Mouse (Mus musculus): ENCODE data around the gene Tpi1. TPM values are rescaled to one million over a fixed set of nuclear protein-coding genes. Genes with fewer than 3 reads are reported as not detected.
A peak's percentile ranks its signal among the peaks of the same experiment; 100 is the strongest.

Gene Tpi1
- polyA plus RNA-seq, 1 experiment from 2014 or later, result 537 TPM

- no peak overlapping the region for H3K27ac ChIP-seq (ENCODE audit: low read depth, low read length)
- 70% methylated on average over 12 of the region's 12 CpGs for WGBS
- no peak for ATAC-seq
- H3K9ac ChIP-seq (ENCODE audit: low read depth, low read length), result no peak overlapping the region
- no peaks in the 10 kb centered on the region for H3K9me3 ChIP-seq (ENCODE audit: control insufficient read depth)
- no peak for TF ChIP-seq CTCF (IDR thresholded peaks at IDR 0.05; ENCODE audit: low read depth)
- H3K4me2 ChIP-seq (replicated peaks; ENCODE audit: low read depth), result no peak overlapping the region
- no peaks in the 10 kb centered on the region for H3K36me3 ChIP-seq (ENCODE audit: control insufficient read depth, insufficient read depth)
- H3K27me3 ChIP-seq (replicated peaks; ENCODE audit: control insufficient read depth, insufficient read depth, low read length), result peaks cover 41% of the 10 kb centered on the region
- no peak overlapping the region for H3K4me3 ChIP-seq (ENCODE audit: low read depth, low read length)
- H3K4me1 ChIP-seq (replicated peaks; ENCODE audit: control insufficient read depth, insufficient read depth, low read length), result no peaks in the 10 kb centered on the region
These were observed 40.6 kb upstream of the Tpi1 start for GRCm38 (mm10) chr6:124854647-124855046.

- no peak overlapping the region for H3K9ac ChIP-seq (ENCODE audit: low read depth, low read length)
- no peak overlapping the region for H3K27ac ChIP-seq (ENCODE audit: low read depth, low read length)
- no peaks in the 10 kb centered on the region for H3K4me1 ChIP-seq (replicated peaks; ENCODE audit: control insufficient read depth, insufficient read depth, low read length)
- no peak for ATAC-seq
- H3K9me3 ChIP-seq (ENCODE audit: control insufficient read depth), result no peaks in the 10 kb centered on the region
- 60% methylated on average over 8 of the region's 8 CpGs for WGBS
- H3K4me3 ChIP-seq (ENCODE audit: low read depth, low read length), result no peak overlapping the region
- H3K36me3 ChIP-seq (ENCODE audit: control insufficient read depth, insufficient read depth), result no peaks in the 10 kb centered on the region; the same call in 1 of the 2 replicates
- no peak for TF ChIP-seq CTCF (IDR thresholded peaks at IDR 0.05; ENCODE audit: low read depth)
- H3K4me2 ChIP-seq (replicated peaks; ENCODE audit: low read depth), result no peak overlapping the region
- peaks cover 3% of the 10 kb centered on the region; the same call in 1 of the 2 replicates for H3K27me3 ChIP-seq (replicated peaks; ENCODE audit: control insufficient read depth, insufficient read depth, low read length)
These were observed 36.4 kb upstream of the Tpi1 start for GRCm38 (mm10) chr6:124850535-124850934.

GRCm38 (mm10) chr6:124847305-124847704 is 33.2 kb upstream of the Tpi1 start:
- H3K27me3 ChIP-seq (replicated peaks; ENCODE audit: control insufficient read depth, insufficient read depth, low read length), result no peaks in the 10 kb centered on the region
- H3K9me3 ChIP-seq (ENCODE audit: control insufficient read depth), result no peaks in the 10 kb centered on the region
- 11% methylated on average over 9 of the region's 9 CpGs for WGBS
- H3K9ac ChIP-seq (ENCODE audit: low read depth, low read length), result no peak overlapping the region
- H3K27ac ChIP-seq (ENCODE audit: low read depth, low read length), result no peak overlapping the region
- no peaks in the 10 kb centered on the region; the same call in 1 of the 2 replicates for H3K36me3 ChIP-seq (ENCODE audit: control insufficient read depth, insufficient read depth)
- H3K4me3 ChIP-seq (ENCODE audit: low read depth, low read length), result no peak overlapping the region
- TF ChIP-seq CTCF (IDR thresholded peaks at IDR 0.05; ENCODE audit: low read depth), result peak; percentile 98
- no peak overlapping the region for H3K4me2 ChIP-seq (replicated peaks; ENCODE audit: low read depth)
- H3K4me1 ChIP-seq (replicated peaks; ENCODE audit: control insufficient read depth, insufficient read depth, low read length), result no peaks in the 10 kb centered on the region
- peak; percentile 61; the same call in 1 of the 2 replicates for ATAC-seq

GRCm38 (mm10) chr6:124840241-124841167 is 26.4 kb upstream of the Tpi1 start, which contains the start of gene Gnb3:
Gnb3 (minus strand) TSS chr6:124840275.
- Histone ChIP-seq H3K9me3 (ENCODE audit: control insufficient read depth) (no peaks in the 10 kb centered on the region), H3K4me2 (replicated peaks; ENCODE audit: low read depth) (no peak within 1 kb of the TSS), H3K4me1 (replicated peaks; ENCODE audit: control insufficient read depth, insufficient read depth, low read length) (no peaks in the 10 kb centered on the region), H3K27me3 (replicated peaks; ENCODE audit: control insufficient read depth, insufficient read depth, low read length) (no peaks in the 10 kb centered on the region), H3K4me3 (ENCODE audit: low read depth, low read length) (no peak within 1 kb of the TSS), H3K36me3 (ENCODE audit: control insufficient read depth, insufficient read depth) (peaks cover 5% of the 10 kb centered on the region), H3K27ac (ENCODE audit: low read depth, low read length) (no peak within 1 kb of the TSS), H3K9ac (ENCODE audit: low read depth, low read length) (0 out of 2 replicates have a peak within 1 kb of the TSS, but pooled peaks have one; percentile 7)
- WGBS, result 34% methylated on average over 15 of the region's 15 CpGs
- TF ChIP-seq CTCF (IDR thresholded peaks at IDR 0.05; ENCODE audit: low read depth), result no peak
- no peak for ATAC-seq

- H3K9me3 ChIP-seq (ENCODE audit: control insufficient read depth), result no peaks in the 10 kb centered on the region
- H3K9ac ChIP-seq (ENCODE audit: low read depth, low read length), result 0 out of 2 replicates have a peak overlapping the region, but pooled peaks have one; percentile 7
- no peak overlapping the region for H3K27ac ChIP-seq (ENCODE audit: low read depth, low read length)
- no peak overlapping the region for H3K4me2 ChIP-seq (replicated peaks; ENCODE audit: low read depth)
- no peak for ATAC-seq
- WGBS, result 30% methylated on average over 8 of the region's 8 CpGs
- TF ChIP-seq CTCF (IDR thresholded peaks at IDR 0.05; ENCODE audit: low read depth), result no peak
- H3K27me3 ChIP-seq (replicated peaks; ENCODE audit: control insufficient read depth, insufficient read depth, low read length), result no peaks in the 10 kb centered on the region
- peaks cover 5% of the 10 kb centered on the region for H3K36me3 ChIP-seq (ENCODE audit: control insufficient read depth, insufficient read depth)
- no peak overlapping the region for H3K4me3 ChIP-seq (ENCODE audit: low read depth, low read length)
- no peaks in the 10 kb centered on the region for H3K4me1 ChIP-seq (replicated peaks; ENCODE audit: control insufficient read depth, insufficient read depth, low read length)
These were observed 25.7 kb upstream of the Tpi1 start for GRCm38 (mm10) chr6:124839805-124840204.

- Histone ChIP-seq H3K4me3 (ENCODE audit: low read depth, low read length) (no peak overlapping the region), H3K9ac (ENCODE audit: low read depth, low read length) (no peak overlapping the region), H3K36me3 (ENCODE audit: control insufficient read depth, insufficient read depth) (peaks cover 32% of the 10 kb centered on the region), H3K4me2 (replicated peaks; ENCODE audit: low read depth) (no peak overlapping the region), H3K9me3 (ENCODE audit: control insufficient read depth) (no peaks in the 10 kb centered on the region), H3K27me3 (replicated peaks; ENCODE audit: control insufficient read depth, insufficient read depth, low read length) (no peaks in the 10 kb centered on the region), H3K4me1 (replicated peaks; ENCODE audit: control insufficient read depth, insufficient read depth, low read length) (no peaks in the 10 kb centered on the region), H3K27ac (ENCODE audit: low read depth, low read length) (no peak overlapping the region)
- ATAC-seq, result no peak
- no peak for TF ChIP-seq CTCF (IDR thresholded peaks at IDR 0.05; ENCODE audit: low read depth)
- WGBS, result 70% methylated on average over 7 of the region's 7 CpGs
These were observed 22.3 kb upstream of the Tpi1 start for GRCm38 (mm10) chr6:124836411-124836810.

All from intestine, postnatal 0 days (tissue).